Mouse (Mus musculus) layer of hippocampus, adult 6 months (tissue): ENCODE data around the gene Art5. TPM values are rescaled to one million over a fixed set of nuclear protein-coding genes. Genes with fewer than 3 reads are reported as not detected.

Source experiments
- long read RNA-seq, 2 experiments: library from polyadenylated mRNA; unstranded; transcript quantifications; one replicate each; pipeline ENCODE4 v2.0.0; 2019 to 2020
- polyA plus RNA-seq: library from polyadenylated mRNA; unstranded; fragments of <200 nt; fragmentation: Nextera tagmentation; gene quantifications from 2 replicates; pipeline ENCODE4 v1.2.3, GENCODE M21; 2021

Gene Art5
- polyA plus RNA-seq: not detected in 2 replicates
- long read RNA-seq, experiment 1: 0 reads
- long read RNA-seq, experiment 2: 0 reads

DNA sequence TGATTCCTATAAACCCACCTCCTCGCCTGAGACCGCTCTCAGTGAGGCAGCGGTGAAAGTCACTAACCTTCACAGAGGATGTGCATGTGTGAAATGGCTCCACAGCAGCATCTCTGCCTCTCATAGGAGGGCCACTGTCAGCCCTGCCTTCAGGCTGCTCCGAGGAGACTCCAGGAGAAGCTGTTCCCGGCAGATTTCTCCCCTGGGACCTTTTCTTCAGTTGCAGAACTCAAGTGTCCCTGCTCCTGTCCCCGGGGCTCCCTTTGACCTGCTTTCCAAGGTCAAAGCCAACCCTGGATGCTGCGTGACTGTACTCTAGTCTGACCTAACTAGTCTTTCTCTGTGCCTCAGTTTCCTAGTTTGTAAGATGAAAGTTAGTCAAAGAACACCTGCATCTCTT, at the start of gene Art5:
Gene Art5 (minus strand): TSS at position 319 of the 400 bp plus-strand sequence.

DNA sequence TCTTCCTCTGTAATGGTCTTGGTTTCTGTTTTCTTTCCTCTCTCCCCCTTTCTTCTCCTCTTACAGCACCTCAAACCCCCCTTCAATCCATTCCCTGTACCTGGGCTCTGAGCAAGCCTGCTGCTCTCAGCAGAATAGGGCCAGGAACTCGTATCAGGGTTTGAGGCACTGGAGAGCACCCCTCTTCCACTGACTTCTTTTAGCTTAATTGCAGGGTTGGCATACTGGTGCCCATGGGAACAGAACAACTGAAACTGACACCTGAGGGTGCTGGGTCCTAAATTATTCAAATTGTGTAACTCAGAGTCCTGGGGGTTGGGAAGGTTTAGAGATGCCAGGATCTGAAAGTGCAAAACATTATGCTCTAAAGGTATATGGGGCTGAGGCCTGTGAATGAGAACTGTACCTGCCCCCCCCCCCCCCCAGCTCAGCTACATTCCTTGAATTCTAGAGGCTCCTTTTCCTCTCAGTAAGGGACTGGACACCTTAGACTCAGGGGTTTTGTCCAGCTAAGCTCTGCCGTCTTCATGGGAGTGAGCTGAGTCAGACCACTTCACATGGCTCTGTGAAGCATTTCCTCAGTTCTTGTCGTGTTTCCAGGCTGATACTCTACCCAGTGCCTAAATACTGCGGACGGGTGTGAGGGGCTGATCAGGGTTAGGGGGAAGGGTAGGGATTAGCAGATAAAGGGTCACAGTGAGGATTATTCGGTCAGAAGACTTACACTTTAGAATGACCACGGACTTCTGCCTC, 7.5 kb upstream of the Art5 start, which contains the start of gene Chrna10:
Gene Chrna10 (minus strand): TSS at position 250 of the 753 bp plus-strand sequence.

DNA sequence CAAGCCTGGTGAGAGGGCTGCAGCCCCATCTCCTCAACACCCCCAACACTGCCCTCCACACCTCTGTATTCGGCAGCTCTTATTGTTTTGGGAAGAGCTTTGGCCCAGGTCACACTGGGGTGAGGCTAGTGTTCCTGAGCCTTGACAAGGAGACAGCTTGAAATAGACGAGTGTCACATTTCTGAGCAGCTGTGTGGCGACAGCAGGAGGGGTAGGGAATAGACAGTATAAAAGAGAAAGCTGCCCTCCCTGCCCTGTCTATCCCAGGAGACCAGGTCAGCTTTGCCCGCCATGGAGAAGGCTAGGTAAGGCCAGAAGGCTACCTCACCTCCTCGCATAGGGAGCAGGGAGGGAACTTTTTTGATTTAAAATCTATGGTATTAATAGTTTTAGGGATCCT, 7.8 kb downstream of the Art5 start, which contains the start of gene Art1:
Gene Art1 (plus strand): TSS at position 257 of the 400 bp plus-strand sequence.

DNA sequence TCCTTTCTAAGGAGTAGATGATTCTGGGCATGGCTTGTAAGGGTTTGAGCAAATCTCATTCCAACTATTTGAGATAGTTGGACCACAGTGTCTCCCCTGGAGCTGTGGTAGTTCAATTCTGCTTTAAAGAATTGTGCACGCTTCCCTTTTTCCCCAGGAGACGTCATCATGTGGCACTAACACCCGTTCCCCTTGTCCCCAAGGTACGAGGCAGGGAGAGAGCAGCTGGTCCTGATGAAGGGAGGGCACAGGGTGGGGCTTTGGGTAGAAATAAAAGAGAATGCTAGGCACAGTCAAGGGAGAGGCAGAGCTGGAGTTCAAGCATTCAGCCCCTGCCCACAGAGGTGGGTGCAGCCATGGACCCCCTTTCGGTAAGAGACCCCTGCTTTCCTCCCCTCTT, 26.5 kb downstream of the Art5 start, which contains the start of gene Trpc2:
Gene Trpc2 (plus strand): TSS at position 301 of the 400 bp plus-strand sequence.

DNA sequence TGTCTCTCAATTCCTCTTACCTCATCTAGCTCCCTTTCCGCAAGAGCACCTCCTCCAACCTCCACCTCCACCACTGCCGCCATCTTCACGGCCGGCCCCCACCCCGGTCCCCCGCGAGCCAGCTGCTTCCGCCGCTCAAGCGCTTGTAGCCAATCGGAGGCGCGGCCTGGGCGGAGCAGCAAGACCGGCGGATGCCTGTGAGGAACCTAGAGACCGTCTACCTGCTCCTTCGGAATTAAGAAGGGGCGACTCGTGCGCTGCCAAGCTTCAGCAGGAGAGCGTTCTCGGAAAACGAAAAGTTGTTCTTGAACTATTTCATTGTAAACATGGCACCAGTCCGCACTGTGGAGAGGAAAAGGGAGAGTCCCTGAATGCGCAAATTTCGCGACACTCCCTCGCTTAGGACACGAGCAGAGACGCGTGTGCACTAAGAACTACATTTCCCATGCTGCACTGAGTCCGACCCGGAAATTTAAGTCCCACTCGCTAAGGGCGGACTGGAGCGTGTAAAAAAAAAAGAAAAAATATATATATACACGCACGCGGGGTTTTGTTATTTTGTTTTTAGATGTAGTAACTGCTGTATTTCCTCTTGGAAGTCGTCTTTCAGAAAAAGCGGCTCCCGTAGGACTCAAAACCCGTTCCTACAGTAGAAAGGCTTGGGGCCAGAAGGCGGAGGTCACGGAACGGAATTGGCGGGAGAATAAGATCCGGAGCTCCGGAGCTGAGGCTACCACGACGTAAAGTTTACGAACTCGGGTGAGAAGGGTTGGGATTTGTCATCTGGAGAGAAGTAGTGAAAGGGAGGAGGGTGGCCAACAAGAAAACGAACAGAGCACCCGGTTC, 44.0 kb downstream of the Art5 start, which contains the start of the genes Rnf121, Xndc1 and Xntrpc:
Gene Rnf121 (minus strand): TSS at position 424 of the 846 bp plus-strand sequence.
Gene Xndc1 (plus strand): TSS at position 466 of the 846 bp plus-strand sequence.
Gene Xntrpc (plus strand): TSS at position 668 of the 846 bp plus-strand sequence.

Other genes starting within 250 kb of the Art5 start
- 26.6 and 27.6 TPM in 2 replicates for gene Anapc15, start 245.8 kb downstream of the Art5 start, polyA plus RNA-seq
- 7.6 and 132 TPM in 2 replicates for gene Folr1, start 238.7 kb downstream of the Art5 start, polyA plus RNA-seq
- gene Lamtor1, start 203.6 kb downstream of the Art5 start, polyA plus RNA-seq: 224 and 235 TPM in 2 replicates
- gene Tomt, start 203.1 kb downstream of the Art5 start, polyA plus RNA-seq: not detected in 2 replicates
- 13.0 and 24.4 TPM in 2 replicates for gene Lrrc51, start 175.6 kb downstream of the Art5 start, polyA plus RNA-seq
- 25.8 and 31.2 TPM in 2 replicates for gene Numa1, start 175.4 kb downstream of the Art5 start, polyA plus RNA-seq
- gene Il18bp, start 90.8 kb downstream of the Art5 start, polyA plus RNA-seq: 0.60 and 1.5 TPM in 2 replicates
- 18.0 and 19.2 TPM in 2 replicates for gene Rnf121, start 44.0 kb downstream of the Art5 start, polyA plus RNA-seq
- 2.4 and 3.1 TPM in 2 replicates for gene Xndc1, start 44.0 kb downstream of the Art5 start, polyA plus RNA-seq
- gene Xntrpc, start 43.8 kb downstream of the Art5 start, polyA plus RNA-seq: 0.09 and 0.13 TPM in 2 replicates
- not detected in 2 replicates for gene Trpc2, start 26.4 kb downstream of the Art5 start, polyA plus RNA-seq
- 0.10 and 0.11 TPM in 2 replicates for gene Art1, start 7.7 kb downstream of the Art5 start, polyA plus RNA-seq
- gene Chrna10, start 7.3 kb upstream of the Art5 start, polyA plus RNA-seq: 0.05 and 0.21 TPM in 2 replicates
- gene Nup98, start 100.7 kb upstream of the Art5 start, polyA plus RNA-seq: 6.2 and 9.5 TPM in 2 replicates
- gene Pgap2, start 100.7 kb upstream of the Art5 start, polyA plus RNA-seq: 29.1 and 29.3 TPM in 2 replicates
- gene Rhog, start 146.6 kb upstream of the Art5 start, polyA plus RNA-seq: 33.4 and 47.7 TPM in 2 replicates
- gene Stim1, start 158.3 kb upstream of the Art5 start, polyA plus RNA-seq: 20.4 TPM in 2 replicates